Mouse (Mus musculus) CH12.LX (cell line): Measurements from ENCODE around the gene Ptprd. TPM values are rescaled to one million over a fixed set of nuclear protein-coding genes. Genes with fewer than 3 reads are reported as not detected.

ENCODE experiments used
- DNase-seq: peaks from one replicate; pipeline ENCODE4 v3.0.0-alpha.2; 2013; ENCODE audit errors: extremely low read depth
- H3K27ac ChIP-seq: 2 replicates; pipeline ENCODE4 v1.5.1; 2012; ENCODE audit warnings: low read depth, mild to moderate bottlenecking, control low read depth, moderate library complexity; ENCODE audit not compliant: insufficient read depth
- H3K27me3 ChIP-seq: replicated peaks from 2 replicates; pipeline ENCODE3; 2012; ENCODE audit warnings: inconsistent platforms
- H3K36me3 ChIP-seq, 2 experiments: replicated peaks in 1 of 2; 2 replicates each; pipeline versions ENCODE3 to v1.6.1; 2012; ENCODE audit warnings: inconsistent platforms in 1 of 2, low read length in 1 of 2, mild to moderate bottlenecking in 1 of 2, mixed read lengths in 1 of 2, moderate library complexity in 1 of 2; ENCODE audit not compliant: control insufficient read depth in 1 of 2, insufficient read depth in 1 of 2
- H3K4me1 ChIP-seq, 2 experiments: 2 replicates each; pipeline ENCODE4 v1.6.1; 2012; ENCODE audit warnings: inconsistent platforms in 1 of 2, moderate library complexity in 1 of 2; ENCODE audit not compliant: insufficient read depth in 2 of 2, control insufficient read depth in 1 of 2
- H3K4me2 ChIP-seq: 2 replicates; pipeline ENCODE4 v1.6.1; 2012; ENCODE audit warnings: low read depth, mild to moderate bottlenecking, control low read depth; ENCODE audit not compliant: poor library complexity, insufficient read depth, severe bottlenecking
- H3K4me3 ChIP-seq, 3 experiments: fragments of 150-350 bp in 1 of 3; sonication (generic) in 1 of 3; replicated peaks in 1 of 3; 2 replicates each; pipeline versions ENCODE3 to v1.5.1; 2011 to 2012; ENCODE audit warnings: low read depth in 2 of 3, low read length in 2 of 3, mild to moderate bottlenecking in 2 of 3, moderate library complexity in 2 of 3, control low read depth in 1 of 3, improper control_type of control experiment in 1 of 3, inconsistent platforms in 1 of 3, mixed read lengths in 1 of 3; ENCODE audit not compliant: poor library complexity in 1 of 3
- H3K79me2 ChIP-seq: replicated peaks from 2 replicates; pipeline ENCODE4 v1.6.1; 2012; ENCODE audit warnings: mild to moderate bottlenecking, moderate library complexity; ENCODE audit not compliant: control insufficient read depth, poor library complexity, insufficient read depth, severe bottlenecking; ENCODE audit errors: extremely low read depth
- H3K9ac ChIP-seq: 2 replicates; pipeline ENCODE4 v1.6.1; 2012; ENCODE audit warnings: low read depth, mild to moderate bottlenecking, control low read depth, moderate library complexity; ENCODE audit not compliant: insufficient read depth
- H3K9me3 ChIP-seq: replicated peaks from 2 replicates; pipeline ENCODE3; 2012; ENCODE audit warnings: low read length, inconsistent platforms, mixed read lengths
- BHLHE40 ChIP-seq: IDR thresholded peaks from 2 replicates; pipeline ENCODE4 v1.6.1; 2011; ENCODE audit warnings: mild to moderate bottlenecking, low read depth, low read length, improper control_type of control experiment
- CTCF ChIP-seq, 2 experiments: IDR thresholded peaks in 1 of 2; conservative IDR thresholded peaks in 1 of 2; 2 replicates each; pipeline ENCODE4 v1.5.1; 2011 to 2012; ENCODE audit warnings: low read depth in 2 of 2, low read length in 2 of 2, improper control_type of control experiment in 1 of 2, inconsistent platforms in 1 of 2, mild to moderate bottlenecking in 1 of 2, moderate library complexity in 1 of 2
- E2F4 ChIP-seq: IDR thresholded peaks from 2 replicates; pipeline ENCODE4 v1.6.1; 2011; ENCODE audit warnings: low read depth, low read length, improper control_type of control experiment; ENCODE audit not compliant: insufficient replicate concordance
- EP300 ChIP-seq: IDR thresholded peaks from 2 replicates; pipeline ENCODE4 v1.6.1; 2011; ENCODE audit warnings: low read length, improper control_type of control experiment
- GABPA ChIP-seq: IDR thresholded peaks from 2 replicates; pipeline ENCODE4 v1.6.1; 2012; ENCODE audit warnings: low read depth, low read length, improper control_type of control experiment, inconsistent platforms; ENCODE audit not compliant: insufficient replicate concordance
- HCFC1 ChIP-seq: IDR thresholded peaks from 2 replicates; pipeline ENCODE4 v1.6.1; 2012; ENCODE audit warnings: low read depth, mild to moderate bottlenecking, inconsistent platforms, low read length, improper control_type of control experiment
- IRF4 ChIP-seq: IDR thresholded peaks from 2 replicates; pipeline ENCODE4 v1.6.1; 2014; ENCODE audit warnings: low read depth, mild to moderate bottlenecking, inconsistent platforms, low read length, improper control_type of control experiment
- JUN ChIP-seq: IDR thresholded peaks from 2 replicates; pipeline ENCODE4 v1.6.1; 2011; ENCODE audit warnings: low read depth, mild to moderate bottlenecking, low read length, improper control_type of control experiment, moderate library complexity; ENCODE audit not compliant: insufficient read depth
- JUND ChIP-seq: conservative IDR thresholded peaks from 2 replicates; pipeline ENCODE4 v1.6.1; 2011; ENCODE audit warnings: low read depth, low read length, improper control_type of control experiment
- MAFK ChIP-seq: IDR thresholded peaks from 2 replicates; pipeline ENCODE4 v1.6.1; 2011; ENCODE audit warnings: low read length, improper control_type of control experiment; ENCODE audit not compliant: insufficient replicate concordance
- MAX ChIP-seq: IDR thresholded peaks from 2 replicates; pipeline ENCODE4 v1.6.1; 2011; ENCODE audit warnings: low read length, improper control_type of control experiment
- MAZ ChIP-seq: IDR thresholded peaks from 2 replicates; pipeline ENCODE4 v1.6.1; 2012; ENCODE audit warnings: low read depth, mild to moderate bottlenecking, inconsistent platforms, low read length, improper control_type of control experiment, moderate library complexity
- MEF2A ChIP-seq: IDR thresholded peaks from 2 replicates; pipeline ENCODE4 v1.6.1; 2014; ENCODE audit warnings: low read depth, mild to moderate bottlenecking, inconsistent platforms, low read length, improper control_type of control experiment, borderline replicate concordance
- MXI1 ChIP-seq: IDR thresholded peaks from 2 replicates; pipeline ENCODE4 v1.6.1; 2011; ENCODE audit warnings: mild to moderate bottlenecking, low read depth, low read length, improper control_type of control experiment
- NRF1 ChIP-seq: IDR thresholded peaks from 2 replicates; pipeline ENCODE4 v1.6.1; 2014; ENCODE audit warnings: low read depth, mild to moderate bottlenecking, inconsistent platforms, low read length, improper control_type of control experiment, moderate library complexity
- PAX5 ChIP-seq: IDR thresholded peaks from 2 replicates; pipeline ENCODE4 v1.6.1; 2012; ENCODE audit warnings: low read length, inconsistent platforms, mixed read lengths
- POLR2A ChIP-seq: IDR thresholded peaks from 2 replicates; pipeline ENCODE4 v1.6.1; 2011; ENCODE audit warnings: low read depth, mild to moderate bottlenecking, improper control_type of control experiment, low read length
- SMC3 ChIP-seq: IDR thresholded peaks from 2 replicates; pipeline ENCODE4 v1.6.1; 2011; ENCODE audit warnings: low read depth, low read length, improper control_type of control experiment
- TCF12 ChIP-seq: IDR thresholded peaks from 2 replicates; pipeline ENCODE4 v1.6.1; 2014; ENCODE audit warnings: low read depth, mild to moderate bottlenecking, inconsistent platforms, low read length, improper control_type of control experiment
- dilution Hi-C: fragments of 300-500 bp; cut with MboI; formaldehyde crosslinking; loops from 2 replicates; pipeline ENCODE4 v1.14.3; 2020; ENCODE audit warnings: low sequenced_read_pairs; ENCODE audit not compliant: extremely low pct_unique_long_range_greater_than_20kb, extremely low pct_ligation_motif_present
- in situ Hi-C: fragments of 300-500 bp; cut with MboI; formaldehyde crosslinking; loops from 3 replicates; pipeline ENCODE4 v1.14.3; 2019; ENCODE audit warnings: low sequenced_read_pairs, low pct_ligation_motif_present, low pct_unique_long_range_greater_than_20kb, mixed read lengths
- polyA plus RNA-seq: library from polyadenylated mRNA; unstranded; fragments of >175 nt; gene quantifications from 2 replicates; pipeline ENCODE4 v1.2.1, GENCODE M21; 2012; ENCODE audit warnings: low read depth; ENCODE audit not compliant: insufficient read length
- total RNA-seq, 2 experiments: library from RNA; depleted of rRNA; stranded (reverse); fragments of 300-350 nt in 1 of 2; fragments of >200 nt in 1 of 2; gene quantifications; 2 replicates each; pipeline ENCODE4 v1.2.3; 2012 to 2014

Ptprd gene
- total and polyA plus RNA-seq, 3 experiments = not detected

- TF ChIP-seq CTCF (conservative IDR thresholded peaks at IDR 0.05 in 1 of 2, IDR thresholded peaks at IDR 0.05 in 1 of 2; ENCODE audit: low read depth in 2 of 2, low read length in 2 of 2) (no peak), GABPA (no peak), E2F4 (no peak), EP300 (no peak), PAX5 (no peak), MXI1 (no peak), NRF1 (no peak), MAZ (no peak), SMC3 (no peak), MEF2A (no peak), MAX (no peak), TCF12 (no peak), HCFC1 (no peak), BHLHE40 (no peak), IRF4 (no peak), JUND (no peak), JUN (no peak)
- in situ Hi-C loops = no loop called here
- dilution Hi-C loops = no loop called here
- Histone ChIP-seq H3K27ac (no peak overlapping the region), H3K9ac (no peak overlapping the region), H3K79me2 (no peaks in the 10 kb centered on the region), H3K4me1 (no peaks in the 10 kb centered on the region), H3K9me3 (peaks cover 41% of the 10 kb centered on the region), H3K36me3 (no peaks in the 10 kb centered on the region), H3K27me3 (no peaks in the 10 kb centered on the region), H3K4me2 (no peak overlapping the region), H3K4me3 (no peak overlapping the region)
- no peak for DNase-seq
Measured at GRCm38 (mm10) chr4:76351201-76351979, 1860.4 kb downstream of the Ptprd start.

DNA sequence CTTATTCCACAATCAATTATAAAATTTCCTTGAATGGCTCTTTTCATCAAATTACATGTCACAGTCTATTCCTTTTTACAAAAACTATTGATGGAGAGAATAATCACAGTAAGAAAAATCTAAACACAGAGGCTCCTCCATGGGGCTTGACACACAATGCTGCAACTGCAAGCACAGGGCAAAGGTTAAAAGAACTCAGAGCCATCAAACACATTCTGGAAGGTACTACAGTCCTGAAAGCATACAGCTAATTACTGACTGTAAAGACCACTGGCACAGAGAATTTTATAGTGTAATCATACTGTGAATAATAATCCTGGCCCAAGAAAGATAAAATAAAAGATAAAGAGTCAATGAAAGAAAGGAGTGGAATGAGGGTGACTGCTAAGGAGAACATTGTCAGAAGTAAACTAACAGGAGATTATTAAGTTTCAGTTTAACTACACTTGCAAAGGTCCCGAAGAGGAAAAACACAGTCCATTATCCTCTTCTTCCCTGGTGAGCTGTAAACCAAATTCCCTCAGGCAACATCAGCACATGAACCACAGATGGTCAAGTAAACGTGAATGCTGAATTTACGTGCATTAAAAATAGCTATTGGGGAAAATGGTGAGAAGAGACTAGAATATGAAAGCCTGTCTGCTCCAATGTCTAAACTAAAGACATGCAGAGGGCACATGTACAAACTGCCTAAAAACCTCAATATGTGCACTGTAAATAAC lies 1861.4 kb downstream of the Ptprd start:
- no peak overlapping the region for H3K27ac ChIP-seq
- H3K9ac ChIP-seq = no peak overlapping the region
- H3K4me1 ChIP-seq = no peaks in the 10 kb centered on the region
- TF ChIP-seq PAX5 (no peak), POLR2A (no peak), IRF4 (no peak), HCFC1 (no peak), MAFK (no peak), GABPA (no peak), MXI1 (no peak), TCF12 (no peak), MAX (no peak)
- peaks cover 40% of the 10 kb centered on the region for H3K9me3 ChIP-seq
- no peak overlapping the region for H3K4me3 ChIP-seq
- no peaks in the 10 kb centered on the region for H3K79me2 ChIP-seq
- no peaks in the 10 kb centered on the region for H3K36me3 ChIP-seq
- no peak for DNase-seq
- no peak overlapping the region for H3K4me2 ChIP-seq
- no peaks in the 10 kb centered on the region for H3K27me3 ChIP-seq
- dilution Hi-C loops (no loop called here), in situ Hi-C loops (no loop called here)
